ENCODE assay signal across 8 mouse cellular contexts in genomic region chr5:142824091-142824490, GRCm38 (mm10). TPM values are rescaled to one million over a fixed set of nuclear protein-coding genes. Genes with fewer than 3 reads are reported as not detected.
A peak's percentile ranks its signal among the peaks of the same experiment; 100 is the strongest.
DNase-seq lines count a peak whose midpoint lies in the region; ATAC-seq lines count a peak whose summit lies in the region.

No protein-coding gene starts in this region.

- 32% methylated on average over 6 of the region's 6 CpGs for WGBS in forebrain, embryonic 11.5 days
- WGBS in liver, embryonic 15.5 days (ENCODE audit: insufficient replicate concordance) = 36% methylated on average over 6 of the region's 6 CpGs

- H3K9ac ChIP-seq in forebrain, embryonic 11.5 days (ENCODE audit: low read length) = peak overlapping the region; percentile 100
- H3K9ac ChIP-seq in liver, embryonic 15.5 days = no peak overlapping the region

- DNase-seq in embryo, embryonic 10 days (ENCODE audit: low spot score) = peak; percentile 44
- no peak for DNase-seq in embryo, embryonic 11 days
- DNase-seq in 416B (ENCODE audit: low read depth) = peak; percentile 40
- no peak for DNase-seq in forebrain, embryonic 11.5 days (ENCODE audit: low spot score)
- no peak for DNase-seq in right cerebral cortex, adult 2 months (ENCODE audit: low spot score in 2 of 2)
- no peak for DNase-seq in left cerebral cortex, postnatal 25 days (ENCODE audit: low spot score in 2 of 2)
- DNase-seq in testis, postnatal 14 days (ENCODE audit: low spot score) = no peak

- no peak for ATAC-seq in forebrain, embryonic 11.5 days (replicated peaks; ENCODE audit: low FRiP score)
- no peak for ATAC-seq in liver, embryonic 15.5 days (ENCODE audit: insufficient read depth)

- H3K4me1 ChIP-seq in forebrain, embryonic 11.5 days (replicated peaks; ENCODE audit: control insufficient read depth, insufficient read depth, low read length) = peaks cover 18% of the 10 kb centered on the region
- H3K4me1 ChIP-seq in liver, embryonic 15.5 days (replicated peaks) = peaks cover 18% of the 10 kb centered on the region

- intact Hi-C loops in left cerebral cortex, postnatal 25 days (cut with DNase I) = no loop called here

- H3K27ac ChIP-seq in forebrain, embryonic 11.5 days (ENCODE audit: low read depth, low read length) = peak overlapping the region; percentile 100
- H3K27ac ChIP-seq in liver, embryonic 15.5 days (replicated peaks) = peak overlapping the region; percentile 86; the same call in 1 of the 2 replicates

- no peaks in the 10 kb centered on the region for H3K9me3 ChIP-seq in forebrain, embryonic 11.5 days (ENCODE audit: control insufficient read depth, low read length)
- H3K9me3 ChIP-seq in liver, embryonic 15.5 days (replicated peaks) = no peaks in the 10 kb centered on the region

- peak overlapping the region; percentile 87 for H3K4me3 ChIP-seq in forebrain, embryonic 11.5 days (ENCODE audit: low read depth, low read length)
- no peak overlapping the region for H3K4me3 ChIP-seq in liver, embryonic 15.5 days (replicated peaks)

- H3K36me3 ChIP-seq in forebrain, embryonic 11.5 days (ENCODE audit: control insufficient read depth, insufficient read depth, low read length) = no peaks in the 10 kb centered on the region
- no peaks in the 10 kb centered on the region for H3K36me3 ChIP-seq in liver, embryonic 15.5 days (replicated peaks)

- H3K27me3 ChIP-seq in forebrain, embryonic 11.5 days (ENCODE audit: control insufficient read depth, insufficient read depth, low read length) = no peaks in the 10 kb centered on the region
- H3K27me3 ChIP-seq in liver, embryonic 15.5 days = peaks cover 75% of the 10 kb centered on the region

- peak overlapping the region; percentile 96 for H3K4me2 ChIP-seq in forebrain, embryonic 11.5 days (ENCODE audit: low read depth, low read length, severe bottlenecking)
- H3K4me2 ChIP-seq in liver, embryonic 15.5 days = no peak overlapping the region

RNA-seq across cellular contexts. Expression of gene Tnrc18, which starts 6.6 kb away (rescaled TPM):
- 55.2 and 55.7 TPM in 2 replicates for polyA plus RNA-seq in forebrain, embryonic 11.5 days (2014; fragmentation: Nextera tagmentation; extraction: Ambion mirVana)
- polyA plus RNA-seq in liver, embryonic 15.5 days (2015; fragmentation: Nextera tagmentation; extraction: Ambion mirVana) = 3.4 and 3.7 TPM in 2 replicates
- total RNA-seq in left cerebral cortex, postnatal 25 days (2021) = 100 to 1,000 TPM; 114 to 125 TPM

Comparison
In these comparisons a context has a peak if more than half of its experiments do, and no peak if none do; other contexts are left out.
1. DNase-seq: peak in embryo, embryonic 10 days (single experiment) and 416B (single experiment); none in embryo, embryonic 11 days (single experiment), forebrain, embryonic 11.5 days (single experiment), right cerebral cortex, adult 2 months (0 of 2), left cerebral cortex, postnatal 25 days (0 of 2) and testis, postnatal 14 days (single experiment).
2. RNA of gene Tnrc18, which starts 6.6 kb away (polyA plus RNA-seq): 55.2 to 55.7 TPM in forebrain, embryonic 11.5 days; 3.4 to 3.7 TPM in liver, embryonic 15.5 days; every median in the first group is over 10 times any median in the second.